Mouse (Mus musculus): ENCODE measurements around the gene Borcs7.
A peak's percentile ranks its signal among the peaks of the same experiment; 100 is the strongest.
"Not testable (repeated sequence)": the region's sequence is repeated elsewhere in the genome, so short reads cannot be mapped to it uniquely, and the experiment has no call there.

The Borcs7 gene

DNA sequence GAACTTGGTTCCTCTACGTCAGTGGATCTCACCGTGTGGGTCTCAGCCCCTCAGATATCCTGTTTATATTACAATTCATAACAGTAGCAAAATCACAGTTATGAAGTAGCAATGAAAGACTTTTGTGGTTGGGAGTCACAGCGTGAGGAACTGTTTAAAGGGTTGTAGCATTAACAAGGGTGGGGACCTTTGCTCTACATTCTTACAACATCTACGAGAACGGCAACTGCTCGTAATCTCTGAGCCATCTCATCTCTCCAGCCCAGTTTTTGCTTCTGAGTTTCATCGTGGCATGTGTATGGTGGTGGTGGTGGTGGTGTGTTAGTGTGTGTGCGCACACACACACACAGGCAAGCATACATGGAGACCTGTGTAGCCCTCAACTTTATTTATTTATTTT lies 24.5 kb downstream of the Borcs7 start:
- no peak for DNase-seq (ENCODE audit: low read depth)

DNA sequence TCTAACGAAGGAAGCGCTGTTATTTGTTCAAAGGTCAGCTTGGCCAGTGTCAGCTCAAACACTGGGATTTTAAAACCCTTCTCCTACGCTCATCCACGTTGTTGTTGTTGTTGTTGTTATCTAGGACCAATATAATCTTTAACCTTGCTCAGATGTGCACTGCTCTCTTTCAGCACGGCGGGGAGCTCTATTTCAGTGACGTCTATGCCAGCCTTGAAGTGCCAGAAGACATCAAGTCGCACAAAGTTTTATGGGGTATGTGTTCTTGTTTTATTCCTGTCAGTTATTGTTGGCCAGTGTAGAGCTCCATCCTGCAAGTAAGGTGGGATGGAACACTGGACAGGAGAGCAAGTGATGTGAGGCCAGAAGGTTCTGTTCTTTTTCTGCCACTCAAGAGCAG lies 25.3 kb downstream of the Borcs7 start:
- no peak for DNase-seq (ENCODE audit: low read depth)

- DNase-seq (ENCODE audit: low read depth): peak; percentile 36
Observed at GRCm38 (mm10) chr19:46718150-46718549, 28.4 kb downstream of the Borcs7 start.

- DNase-seq (ENCODE audit: low read depth): no peak
Observed at GRCm38 (mm10) chr19:46724411-46724810, 34.7 kb downstream of the Borcs7 start.

DNA sequence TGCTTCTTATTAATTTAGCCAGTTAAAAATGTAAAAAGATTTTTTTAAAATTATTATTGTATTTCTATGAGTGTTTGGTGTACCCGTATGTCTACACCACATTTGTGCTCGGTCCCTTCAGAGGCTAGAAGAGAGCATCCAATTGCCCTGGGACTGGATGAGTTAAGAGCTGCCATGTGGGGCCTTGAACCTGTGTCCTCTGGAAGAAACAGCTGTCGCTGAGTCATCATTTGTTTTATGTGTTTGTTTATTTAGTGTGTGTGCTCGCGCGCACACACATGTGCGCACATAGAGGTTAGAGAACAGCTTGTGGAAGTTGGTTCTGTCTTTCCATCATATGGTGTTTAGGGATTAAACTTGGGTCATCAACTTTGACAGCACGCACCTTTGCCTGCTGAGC lies 36.4 kb downstream of the Borcs7 start:
- DNase-seq (ENCODE audit: low read depth): no peak

DNA sequence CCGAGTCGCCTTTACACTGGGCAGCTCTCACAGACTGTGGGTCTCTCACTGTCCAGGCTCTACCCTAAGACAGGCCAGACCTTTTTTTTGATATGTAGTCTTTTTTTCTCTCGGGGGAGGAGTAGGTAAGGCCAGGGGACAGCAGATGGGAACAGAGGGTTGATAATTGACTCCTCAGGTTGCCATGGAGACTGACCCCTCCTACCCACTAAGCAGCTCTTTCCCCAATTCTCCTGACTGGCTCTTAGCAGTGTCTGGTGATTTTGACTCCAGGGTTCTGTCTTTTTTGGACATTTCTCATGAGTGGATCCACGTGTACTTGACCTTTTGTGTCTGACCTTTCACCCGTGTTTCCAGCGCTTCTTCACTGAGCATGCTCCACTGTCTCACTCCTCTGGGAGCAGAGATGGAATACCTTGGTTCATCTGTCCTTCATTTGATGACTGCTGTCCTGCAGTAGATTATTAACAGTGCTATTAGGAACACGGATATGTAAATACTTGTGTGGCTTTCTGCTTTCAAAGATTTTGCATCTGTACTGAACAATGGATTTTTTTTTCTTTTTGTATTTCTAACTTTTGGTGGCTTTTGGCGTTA lies 37.5 kb downstream of the Borcs7 start:
- DNase-seq (ENCODE audit: low read depth): no peak

DNA sequence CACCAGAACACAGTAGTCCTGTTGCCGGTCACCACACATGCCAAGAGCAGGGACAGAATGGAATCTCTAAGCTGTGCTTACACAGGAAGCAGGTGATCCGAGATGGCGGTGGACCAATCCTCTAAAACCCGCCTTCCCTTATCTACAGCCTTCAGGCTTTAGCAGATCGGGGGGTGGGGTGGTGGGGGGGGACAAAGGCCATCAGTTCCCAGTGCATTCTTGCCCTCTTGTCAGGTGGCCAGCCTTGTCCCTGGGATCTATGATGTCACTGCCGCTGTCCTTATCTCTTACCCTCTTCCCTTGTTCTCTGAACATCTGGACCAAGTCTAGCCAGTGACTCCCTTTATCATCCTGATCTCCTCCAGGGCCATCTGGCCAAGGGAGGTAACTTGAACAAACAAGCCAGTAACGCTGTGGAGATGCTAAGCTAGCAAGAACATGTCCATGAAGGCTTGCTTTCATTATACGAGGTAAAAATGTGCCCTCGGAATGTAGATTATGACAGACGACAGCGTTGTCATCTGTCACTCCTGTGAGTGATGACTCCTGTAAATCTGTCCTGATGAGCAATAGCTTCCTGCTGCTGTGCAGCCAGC lies 38.3 kb downstream of the Borcs7 start:
- DNase-seq (ENCODE audit: low read depth): peak; percentile 92

GRCm38 (mm10) chr19:46728909-46729308 lies 39.2 kb downstream of the Borcs7 start:
- DNase-seq (ENCODE audit: low read depth): peak; percentile 18

DNA sequence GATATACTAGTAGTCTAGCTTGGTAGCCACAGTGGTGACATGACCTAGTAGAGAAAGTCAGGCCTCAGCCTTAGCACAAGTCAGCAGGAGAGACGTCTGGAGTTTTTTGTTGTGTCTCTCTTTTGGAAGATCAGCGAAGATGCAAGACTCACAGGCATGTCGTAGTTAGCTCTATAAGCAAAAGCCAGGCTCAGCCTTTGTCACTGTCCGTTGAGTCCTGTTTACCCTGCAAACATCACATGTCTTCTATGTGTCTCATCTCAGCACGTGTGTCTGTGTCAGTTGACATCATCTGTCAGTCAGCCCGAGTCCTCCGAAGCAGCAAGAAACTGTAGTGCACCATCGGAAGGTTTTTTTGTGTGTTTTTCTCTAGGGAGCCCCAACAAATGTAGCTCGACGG lies 41.6 kb downstream of the Borcs7 start:
- DNase-seq (ENCODE audit: low read depth): no peak

DNA sequence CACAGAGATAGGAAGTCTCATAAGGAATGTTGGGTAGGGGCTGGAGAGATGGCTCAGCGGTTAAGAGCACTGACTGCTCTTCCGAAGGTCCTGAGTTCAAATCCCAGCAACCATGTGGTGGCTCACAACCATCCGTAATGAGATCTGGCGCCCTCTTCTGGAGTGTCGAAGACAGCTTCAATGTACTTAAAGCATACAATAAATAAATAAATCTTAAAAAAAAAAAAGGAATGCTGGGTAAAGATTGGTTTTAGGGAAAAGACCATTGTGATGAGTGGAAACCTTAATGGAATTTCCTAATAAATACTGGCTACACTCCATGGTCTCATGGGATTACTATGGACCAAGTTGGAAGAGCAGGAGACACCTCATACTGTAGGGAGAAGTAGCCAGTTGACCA lies 43.0 kb downstream of the Borcs7 start:
- DNase-seq (ENCODE audit: low read depth): not testable (repeated sequence)

GRCm38 (mm10) chr19:46733626-46734025 lies 43.9 kb downstream of the Borcs7 start:
- DNase-seq (ENCODE audit: low read depth): no peak

DNA sequence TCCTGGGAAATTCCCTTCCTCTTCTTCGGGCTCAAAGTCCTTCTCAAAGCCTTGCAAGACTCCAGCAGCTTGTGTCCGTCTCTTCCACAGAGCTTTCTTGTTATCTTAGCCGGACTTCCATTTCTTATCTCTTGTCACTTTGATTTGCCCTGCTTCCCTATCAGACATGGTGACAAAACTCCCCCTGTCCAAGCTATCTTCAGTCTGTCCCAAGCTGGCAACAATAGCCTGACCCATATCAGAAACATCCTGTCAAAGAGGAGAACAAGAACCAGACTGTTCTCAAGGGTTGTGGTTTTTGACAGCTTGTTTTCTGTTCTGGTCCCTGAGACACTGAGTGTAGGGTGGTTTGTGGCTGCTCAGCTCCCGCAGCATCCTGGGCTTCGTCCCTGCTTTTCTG lies 45.5 kb downstream of the Borcs7 start:
- DNase-seq (ENCODE audit: low read depth): no peak

DNA sequence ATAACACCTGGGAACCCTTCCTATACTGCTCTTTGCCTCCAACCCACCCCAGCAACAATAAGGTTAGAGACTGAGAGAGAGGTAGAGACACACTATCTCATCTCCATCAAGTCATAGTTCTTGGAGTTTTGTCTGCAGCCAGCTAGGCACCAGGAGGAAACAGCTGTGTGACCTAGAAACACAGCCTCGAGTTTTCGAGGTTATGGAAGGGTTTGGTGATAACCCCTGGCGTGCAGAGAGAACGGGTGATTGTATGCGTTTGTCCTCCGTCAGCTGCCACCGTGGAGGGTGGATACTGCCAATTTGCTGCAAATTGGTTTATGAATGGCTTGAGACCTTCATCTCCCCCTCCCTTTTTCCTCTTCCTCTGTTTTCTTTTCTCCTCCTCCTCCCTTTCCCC lies 47.4 kb downstream of the Borcs7 start:
- no peak for DNase-seq (ENCODE audit: low read depth)

DNA sequence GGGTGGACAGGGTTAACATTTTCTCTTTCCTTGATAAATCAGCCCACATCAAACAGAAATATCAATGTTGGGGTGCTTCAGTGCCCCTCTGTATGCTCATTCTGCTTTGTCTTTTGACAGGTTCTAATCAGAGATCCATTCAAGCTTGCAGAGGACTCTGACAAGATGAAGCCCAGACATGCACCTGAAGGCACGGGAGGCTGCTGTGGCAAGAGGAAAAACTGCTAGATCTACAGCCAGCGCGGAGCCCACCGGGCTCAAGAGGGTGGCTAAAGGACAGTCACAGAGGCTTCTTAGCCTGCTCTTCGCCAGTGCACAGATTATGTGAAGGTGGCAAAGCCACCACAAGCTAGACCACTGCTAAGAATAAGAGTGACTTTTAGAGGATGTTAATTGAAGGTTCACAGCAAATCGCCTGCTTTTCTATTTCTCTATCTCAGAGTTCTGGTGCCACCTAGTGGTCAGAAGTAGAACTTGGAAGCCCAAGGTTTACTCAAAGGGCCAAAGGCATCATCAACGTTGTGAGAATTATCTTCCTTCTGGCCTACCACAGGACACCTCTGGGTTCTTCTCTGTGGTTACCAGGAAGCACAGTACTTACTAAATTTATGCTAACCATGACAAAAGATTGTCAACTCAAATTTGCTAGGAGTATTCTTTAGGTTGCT lies 50.8 kb downstream of the Borcs7 start:
- DNase-seq (ENCODE audit: low read depth): peak; percentile 81

DNA sequence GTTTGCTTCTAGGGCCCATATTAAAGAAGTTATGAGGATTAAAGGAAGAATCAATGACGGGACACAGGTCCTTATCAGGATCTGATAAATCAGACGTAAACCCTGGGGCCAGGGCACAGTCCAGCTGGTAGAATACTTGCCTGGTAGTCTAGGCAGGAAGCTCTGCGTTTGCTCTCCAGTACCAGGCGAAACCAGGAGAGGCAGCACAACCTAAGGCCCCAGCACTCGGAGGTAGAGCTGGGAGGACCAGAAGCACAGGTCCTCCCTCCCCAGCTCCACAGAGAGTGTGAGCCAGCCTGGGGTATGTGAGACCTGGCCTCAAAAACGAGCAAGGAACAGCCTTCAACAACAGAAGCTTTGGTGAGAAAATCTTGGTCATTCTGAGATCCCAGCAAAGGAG lies 51.9 kb downstream of the Borcs7 start:
- DNase-seq (ENCODE audit: low read depth): peak; percentile 61

- DNase-seq (ENCODE audit: low read depth): no peak
Observed at GRCm38 (mm10) chr19:46744681-46745080, 55.0 kb downstream of the Borcs7 start.

- DNase-seq (ENCODE audit: low read depth): peak; percentile 82
Observed at GRCm38 (mm10) chr19:46747799-46748198, 58.1 kb downstream of the Borcs7 start.

DNA sequence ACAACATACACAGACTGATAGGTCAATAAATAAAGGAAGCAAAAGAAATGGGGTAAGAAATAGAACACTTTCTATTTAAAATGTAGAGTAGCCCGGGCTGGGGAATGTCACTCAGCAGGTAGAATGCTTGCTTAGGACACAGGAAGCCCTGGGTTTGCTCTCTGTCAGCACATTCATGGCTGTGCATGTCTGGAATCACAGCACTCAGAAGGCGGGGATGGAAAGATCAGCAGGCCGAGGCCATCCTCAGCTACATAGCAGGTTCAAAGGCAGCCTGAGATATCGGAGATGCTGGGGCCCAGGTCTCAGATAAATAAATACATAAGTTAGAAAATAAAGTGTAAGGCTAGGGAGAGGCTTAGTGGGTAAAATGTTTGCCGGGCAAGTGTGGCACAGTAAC lies 62.5 kb downstream of the Borcs7 start:
- DNase-seq (ENCODE audit: low read depth): no peak
